Mouse (Mus musculus) forebrain, embryonic 14.5 days (tissue): ENCODE results near the gene Snx13. TPM values are rescaled to one million over a fixed set of nuclear protein-coding genes. Genes with fewer than 3 reads are reported as not detected.
A peak's percentile ranks its signal among the peaks of the same experiment; 100 is the strongest.

Experiments
- ATAC-seq: fragments of 200-750 bp; cut with Nextera tagmentation; 2 replicates; pipeline ENCODE4 v1.8.0; 2017; ENCODE audit warnings: mild to moderate bottlenecking, moderate library complexity
- DNase-seq: peaks from one replicate; pipeline ENCODE4 v3.0.0-alpha.2; 2015; ENCODE audit warnings: low spot score
- H3K27ac ChIP-seq: fragments of 300-500 bp; sonication (generic); 2 replicates; pipeline ENCODE4 v1.5.1; 2014; ENCODE audit warnings: low read depth, mild to moderate bottlenecking, control low read depth, low read length, moderate library complexity
- H3K27me3 ChIP-seq: fragments of 300-500 bp; sonication (generic); replicated peaks from 2 replicates; pipeline ENCODE4 v1.6.1; 2014; ENCODE audit warnings: low read length, control low read depth, mixed read lengths; ENCODE audit not compliant: control insufficient read depth, insufficient read depth
- H3K36me3 ChIP-seq: fragments of 300-500 bp; sonication (generic); 2 replicates; pipeline ENCODE4 v1.6.1; 2014; ENCODE audit warnings: low read length, control low read depth; ENCODE audit not compliant: control insufficient read depth, insufficient read depth
- H3K4me1 ChIP-seq: fragments of 300-500 bp; sonication (generic); 2 replicates; pipeline ENCODE4 v1.6.1; 2014; ENCODE audit warnings: antibody characterized with exemption, low read length, control low read depth; ENCODE audit not compliant: control insufficient read depth, insufficient read depth
- H3K4me2 ChIP-seq: fragments of 300-500 bp; sonication (generic); 2 replicates; pipeline ENCODE4 v1.6.1; 2014; ENCODE audit warnings: mild to moderate bottlenecking, control low read depth, low read length
- H3K4me3 ChIP-seq: fragments of 300-500 bp; sonication (generic); 2 replicates; pipeline ENCODE4 v1.5.1; 2014; ENCODE audit warnings: low read depth, low read length, control low read depth
- H3K9ac ChIP-seq: fragments of 300-500 bp; sonication (generic); 2 replicates; pipeline ENCODE4 v1.6.1; 2014; ENCODE audit warnings: mild to moderate bottlenecking, low read length, control low read depth, moderate library complexity
- H3K9me3 ChIP-seq: fragments of 300-500 bp; sonication (generic); replicated peaks from 2 replicates; pipeline ENCODE4 v1.6.1; 2016; ENCODE audit warnings: low read length, control low read depth, mixed read lengths; ENCODE audit not compliant: control insufficient read depth
- WGBS: fragments of 180-500 bp; shearing (Covaris S2); extraction: QIAGEN DNeasy Blood & Tissue Kit; methylation state at CpG from one replicate; pipeline ENCODE4 v1.1.7; 2014; 5-methylcytosine and 5-hydroxymethylcytosine counted together
- polyA plus RNA-seq: library from polyadenylated mRNA; unstranded; fragments of >200 nt; fragmentation: Nextera tagmentation; extraction: Ambion mirVana; gene quantifications from 2 replicates; pipeline ENCODE4 v1.2.1, GENCODE M21; 2014

Gene Snx13
- polyA plus RNA-seq, result 27.8 and 38.2 TPM in 2 replicates

- peak within 1 kb of the TSS; percentile 93 for H3K9ac ChIP-seq
- H3K27me3 ChIP-seq, result no peaks in the 10 kb centered on the region
- WGBS, result under 1% methylated on average over 49 of the region's 51 CpGs
- no peaks in the 10 kb centered on the region for H3K36me3 ChIP-seq
- no peaks in the 10 kb centered on the region for H3K9me3 ChIP-seq
- peak within 1 kb of the TSS; percentile 90 for H3K4me2 ChIP-seq
- peak; percentile 99 for ATAC-seq
- H3K4me1 ChIP-seq, result peaks cover 3% of the 10 kb centered on the region; the same call in 1 of the 2 replicates
- peak within 1 kb of the TSS; percentile 98 for H3K4me3 ChIP-seq
- H3K27ac ChIP-seq, result peak within 1 kb of the TSS; percentile 96
- DNase-seq, result peak; percentile 97
These were observed at the start of gene Snx13 for GRCm38 (mm10) chr12:35046999-35047319. Gene Snx13, plus strand, starts transcription at chr12:35047186.

GRCm38 (mm10) chr12:34997597-34998182 is 49.3 kb upstream of the Snx13 start:
- Histone ChIP-seq H3K9me3 (no peaks in the 10 kb centered on the region), H3K27ac (no peak overlapping the region), H3K9ac (no peak overlapping the region), H3K27me3 (no peaks in the 10 kb centered on the region), H3K4me3 (no peak overlapping the region), H3K4me1 (no peaks in the 10 kb centered on the region), H3K36me3 (no peaks in the 10 kb centered on the region), H3K4me2 (no peak overlapping the region)
- WGBS, result 90% methylated on average over 3 of the region's 3 CpGs
- no peak for DNase-seq
- ATAC-seq, result no peak

- ATAC-seq (no peak), DNase-seq (no peak)
- WGBS, result 77% methylated on average over 12 of the region's 12 CpGs
- Histone ChIP-seq H3K27ac (no peak overlapping the region), H3K36me3 (no peaks in the 10 kb centered on the region), H3K4me3 (no peak overlapping the region), H3K9ac (no peak overlapping the region), H3K4me1 (no peaks in the 10 kb centered on the region), H3K9me3 (no peaks in the 10 kb centered on the region), H3K27me3 (no peaks in the 10 kb centered on the region), H3K4me2 (no peak overlapping the region)
These were observed 48.1 kb upstream of the Snx13 start for GRCm38 (mm10) chr12:34998778-34999467.

GRCm38 (mm10) chr12:35000323-35000722 is 46.7 kb upstream of the Snx13 start:
- Histone ChIP-seq H3K4me1 (no peaks in the 10 kb centered on the region), H3K36me3 (no peaks in the 10 kb centered on the region), H3K9me3 (no peaks in the 10 kb centered on the region), H3K27ac (no peak overlapping the region), H3K4me2 (no peak overlapping the region), H3K27me3 (no peaks in the 10 kb centered on the region), H3K4me3 (no peak overlapping the region), H3K9ac (no peak overlapping the region)
- peak; percentile 41 for DNase-seq
- WGBS, result 53% methylated on average over 4 of the region's 4 CpGs
- no peak for ATAC-seq

GRCm38 (mm10) chr12:35005748-35006147 is 41.2 kb upstream of the Snx13 start:
- peaks cover 12% of the 10 kb centered on the region for H3K4me1 ChIP-seq
- peak; percentile 33 for DNase-seq
- no peak overlapping the region for H3K4me3 ChIP-seq
- no peaks in the 10 kb centered on the region for H3K27me3 ChIP-seq
- no peaks in the 10 kb centered on the region for H3K9me3 ChIP-seq
- no peak overlapping the region for H3K9ac ChIP-seq
- H3K27ac ChIP-seq, result no peak overlapping the region
- no peak overlapping the region for H3K4me2 ChIP-seq
- H3K36me3 ChIP-seq, result no peaks in the 10 kb centered on the region
- ATAC-seq, result no peak

GRCm38 (mm10) chr12:35007851-35008250 is 39.1 kb upstream of the Snx13 start:
- Histone ChIP-seq H3K9me3 (no peaks in the 10 kb centered on the region), H3K36me3 (no peaks in the 10 kb centered on the region), H3K27me3 (no peaks in the 10 kb centered on the region), H3K4me2 (no peak overlapping the region), H3K27ac (no peak overlapping the region; the same call in 1 of the 2 replicates), H3K9ac (no peak overlapping the region), H3K4me1 (peaks cover 12% of the 10 kb centered on the region), H3K4me3 (no peak overlapping the region)
- peak; percentile 37 for ATAC-seq
- peak; percentile 32 for DNase-seq
- 21% methylated on average over 1 of the region's 1 CpGs for WGBS

GRCm38 (mm10) chr12:35008340-35009137 is 38.4 kb upstream of the Snx13 start:
- DNase-seq, result peak; percentile 95
- peak; percentile 98 for ATAC-seq
- H3K27me3 ChIP-seq, result no peaks in the 10 kb centered on the region
- no peak overlapping the region for H3K4me3 ChIP-seq
- no peaks in the 10 kb centered on the region for H3K36me3 ChIP-seq
- H3K9ac ChIP-seq, result no peak overlapping the region
- peak overlapping the region; percentile 63; the same call in 1 of the 2 replicates for H3K27ac ChIP-seq
- WGBS, result 10% methylated on average over 11 of the region's 11 CpGs
- H3K4me1 ChIP-seq, result peaks cover 12% of the 10 kb centered on the region
- H3K4me2 ChIP-seq, result peak overlapping the region; percentile 28; the same call in 1 of the 2 replicates
- H3K9me3 ChIP-seq, result no peaks in the 10 kb centered on the region

- no peaks in the 10 kb centered on the region for H3K9me3 ChIP-seq
- no peaks in the 10 kb centered on the region for H3K36me3 ChIP-seq
- no peak overlapping the region for H3K27ac ChIP-seq
- no peak for DNase-seq
- WGBS, result 65% methylated on average over 1 of the region's 1 CpGs
- no peak overlapping the region for H3K4me3 ChIP-seq
- peaks cover 12% of the 10 kb centered on the region for H3K4me1 ChIP-seq
- no peak overlapping the region for H3K9ac ChIP-seq
- ATAC-seq, result no peak
- H3K4me2 ChIP-seq, result no peak overlapping the region
- H3K27me3 ChIP-seq, result no peaks in the 10 kb centered on the region
These were observed 35.5 kb upstream of the Snx13 start for GRCm38 (mm10) chr12:35011462-35011861.
